Mouse (Mus musculus) fat pad, adult 2 months (tissue): ENCODE results near the gene Sgo1.
"Not testable (repeated sequence)": the region's sequence is repeated elsewhere in the genome, so short reads cannot be mapped to it uniquely, and the experiment has no call there.

Experiments used
- DNase-seq: peaks from one replicate; pipeline ENCODE4 v3.0.0-alpha.2; 2011; ENCODE audit warnings: low read depth, low spot score; ENCODE audit errors: extremely low read depth

The Sgo1 gene

GRCm38 (mm10) chr17:53688877-53689802 lies at the start of gene Sgo1:
Gene Sgo1 (minus strand): TSS chr17:53689333.
- peak; percentile 39 for DNase-seq

- not testable (repeated sequence) for DNase-seq
Observed at GRCm38 (mm10) chr17:53718916-53719315, 29.8 kb upstream of the Sgo1 start.

- no peak for DNase-seq
Observed at GRCm38 (mm10) chr17:53718474-53718873, 29.3 kb upstream of the Sgo1 start.

- not testable (repeated sequence) for DNase-seq
Observed at GRCm38 (mm10) chr17:53715161-53715560, 26.0 kb upstream of the Sgo1 start.

- DNase-seq, result no peak
Observed at GRCm38 (mm10) chr17:53714453-53714852, 25.3 kb upstream of the Sgo1 start.

GRCm38 (mm10) chr17:53697521-53697920 lies 8.4 kb upstream of the Sgo1 start:
- DNase-seq, result not testable (repeated sequence)

- DNase-seq, result no peak
Observed at GRCm38 (mm10) chr17:53694039-53694438, 4.9 kb upstream of the Sgo1 start.

GRCm38 (mm10) chr17:53689946-53690345 lies 813 bp upstream of the Sgo1 start:
- DNase-seq, result no peak

GRCm38 (mm10) chr17:53688321-53688720 lies 812 bp downstream of the Sgo1 start:
- DNase-seq, result no peak

GRCm38 (mm10) chr17:53678716-53679115 lies 10.4 kb downstream of the Sgo1 start:
- no peak for DNase-seq

GRCm38 (mm10) chr17:53670453-53670852 lies 18.7 kb downstream of the Sgo1 start:
- DNase-seq, result no peak

- no peak for DNase-seq
Observed at GRCm38 (mm10) chr17:53664703-53665382, 24.3 kb downstream of the Sgo1 start.

- no peak for DNase-seq
Observed at GRCm38 (mm10) chr17:53664267-53664666, 24.9 kb downstream of the Sgo1 start.

- DNase-seq, result no peak
Observed at GRCm38 (mm10) chr17:53661056-53661840, 27.9 kb downstream of the Sgo1 start.

- no peak for DNase-seq
Observed at GRCm38 (mm10) chr17:53659738-53660137, 29.4 kb downstream of the Sgo1 start.

GRCm38 (mm10) chr17:53659230-53659629 lies 29.9 kb downstream of the Sgo1 start:
- DNase-seq, result no peak

GRCm38 (mm10) chr17:53658668-53659067 lies 30.5 kb downstream of the Sgo1 start:
- DNase-seq, result no peak

- DNase-seq, result not testable (repeated sequence)
Observed at GRCm38 (mm10) chr17:53657391-53657790, 31.7 kb downstream of the Sgo1 start.

GRCm38 (mm10) chr17:53656369-53656860 lies 32.7 kb downstream of the Sgo1 start:
- no peak for DNase-seq

GRCm38 (mm10) chr17:53655959-53656358 lies 33.2 kb downstream of the Sgo1 start:
- no peak for DNase-seq

GRCm38 (mm10) chr17:53655081-53655480 lies 34.1 kb downstream of the Sgo1 start:
- no peak for DNase-seq
